Mouse (Mus musculus) right cerebral cortex, postnatal 4 days (tissue): ENCODE results near the gene Hoxb5.

ENCODE experiments used
- DNase-seq: peaks from one replicate; pipeline ENCODE4 v3.0.0-alpha.2; 2022

Gene Hoxb5

GRCm38 (mm10) chr11:96319910-96320309, 16.8 kb downstream of the Hoxb5 start:
- DNase-seq: no peak

GRCm38 (mm10) chr11:96320688-96321087, 17.6 kb downstream of the Hoxb5 start:
- DNase-seq: no peak

GRCm38 (mm10) chr11:96321846-96322245, 18.7 kb downstream of the Hoxb5 start:
- no peak for DNase-seq

GRCm38 (mm10) chr11:96322738-96323137, 19.6 kb downstream of the Hoxb5 start:
- DNase-seq: no peak

- no peak for DNase-seq
Measured at GRCm38 (mm10) chr11:96323154-96323553, 20.0 kb downstream of the Hoxb5 start, which contains the start of gene Hoxb3. Gene Hoxb3, plus strand, starts transcription at chr11:96323326.

GRCm38 (mm10) chr11:96324125-96324524, 21.0 kb downstream of the Hoxb5 start:
- no peak for DNase-seq

GRCm38 (mm10) chr11:96324965-96325364, 21.8 kb downstream of the Hoxb5 start:
- no peak for DNase-seq

GRCm38 (mm10) chr11:96325747-96326212, 22.6 kb downstream of the Hoxb5 start:
- no peak for DNase-seq

- DNase-seq: no peak
Measured at GRCm38 (mm10) chr11:96326705-96327104, 23.6 kb downstream of the Hoxb5 start.

- DNase-seq: no peak
Measured at GRCm38 (mm10) chr11:96327122-96327521, 24.0 kb downstream of the Hoxb5 start.

- DNase-seq: no peak
Measured at GRCm38 (mm10) chr11:96327750-96328149, 24.6 kb downstream of the Hoxb5 start.

- DNase-seq: no peak
Measured at GRCm38 (mm10) chr11:96328605-96329004, 25.5 kb downstream of the Hoxb5 start.

GRCm38 (mm10) chr11:96332105-96332504, 29.0 kb downstream of the Hoxb5 start:
- no peak for DNase-seq

- no peak for DNase-seq
Measured at GRCm38 (mm10) chr11:96332618-96333032, 29.5 kb downstream of the Hoxb5 start.

GRCm38 (mm10) chr11:96333241-96334001, 30.3 kb downstream of the Hoxb5 start:
- no peak for DNase-seq

- DNase-seq: no peak
Measured at GRCm38 (mm10) chr11:96334002-96334364, 30.8 kb downstream of the Hoxb5 start.

- no peak for DNase-seq
Measured at GRCm38 (mm10) chr11:96334998-96335397, 31.9 kb downstream of the Hoxb5 start.

- DNase-seq: no peak
Measured at GRCm38 (mm10) chr11:96336597-96336996, 33.5 kb downstream of the Hoxb5 start.

- DNase-seq: no peak
Measured at GRCm38 (mm10) chr11:96337026-96337425, 33.9 kb downstream of the Hoxb5 start.

- no peak for DNase-seq
Measured at GRCm38 (mm10) chr11:96338957-96339855, 36.1 kb downstream of the Hoxb5 start.

- no peak for DNase-seq
Measured at GRCm38 (mm10) chr11:96340698-96341365, 37.7 kb downstream of the Hoxb5 start.

- no peak for DNase-seq
Measured at GRCm38 (mm10) chr11:96341701-96342575, 38.8 kb downstream of the Hoxb5 start.
